Mouse (Mus musculus): ENCODE data around the gene Adssl1.

Adssl1 gene

DNA sequence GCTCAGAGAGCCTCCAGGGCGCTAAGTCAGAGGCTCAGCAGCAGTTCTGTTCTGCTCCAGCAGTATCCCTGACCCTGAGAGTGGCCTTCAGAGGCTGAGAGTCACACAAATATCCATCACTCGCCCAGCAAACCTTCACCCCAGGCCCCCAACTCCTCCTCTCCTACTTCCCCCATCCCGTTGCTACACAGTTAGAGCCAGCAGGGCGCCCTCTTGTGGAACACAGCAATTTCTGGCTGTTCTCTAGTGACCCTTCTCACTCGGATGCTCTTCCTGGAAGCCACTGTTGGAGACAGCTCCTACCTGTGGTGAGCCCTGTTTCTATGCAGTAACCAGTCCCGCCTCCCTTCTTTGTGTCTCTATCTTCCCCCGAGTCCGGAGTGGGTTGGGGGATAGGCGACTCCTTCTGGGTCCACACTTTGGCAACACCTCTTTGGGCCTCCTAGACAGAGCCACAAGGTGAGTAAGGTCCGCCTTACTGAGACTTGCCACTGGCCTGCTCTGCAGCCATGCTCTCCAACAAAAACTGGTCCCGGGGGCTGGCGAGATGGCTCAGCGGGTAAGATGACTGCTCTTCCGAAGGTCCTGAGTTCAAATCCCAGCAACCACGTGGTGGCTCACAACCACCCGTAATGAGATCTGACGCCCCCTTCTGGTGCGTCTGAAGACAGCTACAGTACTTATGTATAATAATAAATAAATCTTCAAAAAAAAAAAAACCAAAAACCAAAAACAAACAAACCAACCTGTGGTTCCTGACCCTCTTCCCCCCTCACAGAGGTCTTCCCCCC is 55.6 kb downstream of the Adssl1 start:
- peak; percentile 59 for DNase-seq (ENCODE audit: low read depth, low spot score)

- DNase-seq (ENCODE audit: low read depth, low spot score): no peak
Measured at GRCm38 (mm10) chr12:112677076-112677475, 57.2 kb downstream of the Adssl1 start.

DNA sequence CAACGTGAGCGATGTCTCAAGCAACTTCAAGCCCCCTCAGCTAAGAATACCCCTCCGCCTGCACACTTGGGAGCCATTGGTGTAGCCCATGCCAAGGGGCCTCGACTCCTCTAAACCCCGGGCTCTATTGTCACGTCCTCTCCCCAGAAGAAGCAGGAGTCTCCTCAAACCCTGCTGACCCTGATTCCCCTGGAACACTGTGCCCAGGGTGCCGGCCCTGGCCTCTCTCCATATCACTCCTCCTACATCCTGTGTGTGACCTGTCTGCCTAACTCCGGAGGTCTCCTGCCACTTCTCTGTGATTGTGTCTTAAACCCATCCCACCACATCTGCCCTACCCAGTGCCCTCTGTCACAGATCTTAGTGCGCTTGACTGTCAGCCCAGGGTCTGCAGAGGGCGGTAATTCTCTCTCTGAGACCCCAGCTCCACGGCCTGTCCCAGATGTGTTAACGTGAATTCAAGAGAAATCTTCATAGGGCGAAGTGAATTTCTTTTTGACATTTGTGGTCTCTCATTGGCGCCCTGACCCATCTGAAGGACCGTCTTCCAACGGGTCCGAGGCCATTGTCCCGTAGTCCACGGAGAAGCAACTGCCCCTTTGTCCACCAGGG is 58.2 kb downstream of the Adssl1 start:
- DNase-seq (ENCODE audit: low read depth, low spot score): no peak

GRCm38 (mm10) chr12:112678555-112679026 is 58.7 kb downstream of the Adssl1 start, which contains the start of gene Zbtb42:
Zbtb42 (plus strand) TSS chr12:112678828.
- no peak for DNase-seq (ENCODE audit: low read depth, low spot score)

GRCm38 (mm10) chr12:112679027-112679996 is 59.5 kb downstream of the Adssl1 start:
- DNase-seq (ENCODE audit: low read depth, low spot score): no peak

DNA sequence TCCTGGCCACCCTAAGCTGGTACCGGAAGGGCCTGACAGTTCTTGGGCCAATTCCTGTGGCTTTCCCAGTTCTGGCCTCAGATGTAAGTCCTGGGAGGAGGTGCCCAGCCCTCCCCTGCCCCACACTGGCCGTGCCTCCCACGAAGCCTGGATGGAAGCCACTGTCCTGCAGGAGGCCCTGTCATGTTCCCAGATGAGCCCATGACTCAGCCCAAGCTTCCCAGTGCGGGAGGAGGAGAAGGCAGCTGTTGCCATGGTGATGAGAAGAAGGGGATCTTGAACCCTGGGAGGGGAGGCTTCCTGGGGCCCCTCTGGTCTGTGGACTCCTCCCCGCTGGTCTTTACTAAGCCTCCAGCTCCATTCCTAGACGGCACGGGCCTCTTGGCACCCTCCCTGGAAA is 63.5 kb downstream of the Adssl1 start:
- no peak for DNase-seq (ENCODE audit: low read depth, low spot score)

DNA sequence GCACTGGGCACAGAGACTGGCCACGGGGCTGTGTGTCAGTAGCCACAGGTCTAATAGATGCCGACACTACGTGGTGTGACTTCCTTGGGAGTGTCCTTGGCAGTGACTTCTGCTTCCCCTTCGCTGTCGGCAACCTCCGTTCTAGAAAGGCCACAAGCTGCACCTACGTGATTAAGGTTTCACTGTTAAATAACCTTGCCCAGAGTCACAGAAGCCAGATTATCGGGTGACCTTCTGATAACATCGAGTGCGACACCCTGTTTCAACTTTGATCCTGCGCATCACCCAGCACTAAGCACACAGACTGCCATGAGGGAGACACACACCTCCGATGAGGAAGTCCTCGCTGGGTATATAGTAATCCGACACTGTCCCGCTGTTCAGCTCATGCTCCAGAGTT is 68.6 kb downstream of the Adssl1 start:
- no peak for DNase-seq (ENCODE audit: low read depth, low spot score)
